Mouse (Mus musculus) forelimb bud, embryonic 11.5 days (tissue): ENCODE data around the gene Angel2.

Experiments used
- DNase-seq: peaks from one replicate; pipeline ENCODE4 v3.0.0-alpha.2; 2012; ENCODE audit warnings: low read depth, low spot score

The Angel2 gene

DNA sequence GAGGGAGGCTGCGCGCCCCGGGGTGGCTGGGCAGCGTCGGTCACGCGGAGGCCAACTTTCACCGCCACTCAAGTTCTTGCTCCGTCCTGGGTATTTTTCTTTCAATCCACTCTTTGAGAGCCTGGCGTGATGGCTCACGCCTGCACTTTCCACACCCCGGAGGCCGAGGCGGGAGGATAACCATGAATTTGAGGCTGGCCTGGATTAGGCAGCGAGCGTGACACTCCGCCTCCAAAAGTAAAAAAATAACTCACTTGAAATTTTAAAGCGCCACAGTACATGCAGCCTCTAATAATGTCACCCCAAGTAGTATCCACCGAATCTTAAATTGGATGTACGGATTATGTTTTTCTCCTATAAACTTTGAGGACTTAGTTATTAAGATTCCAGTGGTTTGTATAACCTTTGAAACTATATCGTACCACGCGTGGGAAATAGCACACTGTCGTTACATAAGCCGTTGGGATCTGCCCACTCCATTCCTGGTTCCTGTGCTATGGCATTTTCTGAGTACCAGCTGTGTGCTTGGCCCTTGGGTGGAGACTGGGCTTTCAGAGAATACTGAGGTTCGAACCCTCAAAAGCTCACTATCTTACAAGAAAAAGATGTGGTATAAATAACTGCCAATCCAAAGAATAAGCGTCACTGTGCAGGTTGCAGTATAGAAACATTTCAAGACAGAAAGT is 4.2 kb downstream of the Angel2 start:
- peak; percentile 48 for DNase-seq

DNA sequence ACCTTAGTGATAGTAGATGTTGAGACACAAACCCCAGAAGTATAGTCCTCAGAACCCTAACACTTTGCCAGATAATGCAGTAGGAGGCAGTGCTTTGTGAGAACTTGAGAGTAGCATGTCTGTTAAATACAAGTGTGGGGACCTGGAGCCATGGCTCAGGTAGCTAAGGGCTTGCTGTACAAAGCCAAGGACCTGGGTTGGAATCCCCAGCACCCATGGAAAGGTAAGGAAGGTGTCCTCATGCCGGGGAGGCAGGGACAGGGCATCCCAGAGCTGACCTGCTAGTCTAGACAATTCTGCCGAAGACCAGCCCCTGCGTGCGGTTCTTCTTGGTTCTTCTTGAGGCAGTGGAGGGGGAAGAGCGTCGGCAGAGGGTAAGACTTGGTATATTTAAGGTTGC is 5.3 kb downstream of the Angel2 start:
- DNase-seq = no peak

DNA sequence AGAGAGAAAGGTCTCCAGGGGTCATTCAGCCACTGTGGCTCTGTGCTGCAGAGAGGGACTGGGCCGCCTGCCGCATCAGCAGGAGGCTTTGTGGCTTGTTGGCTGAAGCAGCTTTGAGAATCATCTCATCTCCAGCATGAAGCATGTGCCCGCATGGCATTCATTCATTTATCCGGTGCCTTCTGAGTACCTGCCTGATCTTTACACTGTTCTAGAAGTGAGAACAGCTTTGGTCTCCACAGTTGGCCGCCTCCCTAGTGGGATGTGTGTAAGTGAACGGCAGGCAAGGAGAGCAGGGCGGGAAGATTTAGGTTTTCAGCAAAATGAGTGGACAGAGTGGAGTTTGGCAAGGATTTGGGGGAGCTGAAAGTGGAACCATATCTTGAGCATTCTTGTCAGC is 14.9 kb downstream of the Angel2 start:
- DNase-seq = no peak

DNA sequence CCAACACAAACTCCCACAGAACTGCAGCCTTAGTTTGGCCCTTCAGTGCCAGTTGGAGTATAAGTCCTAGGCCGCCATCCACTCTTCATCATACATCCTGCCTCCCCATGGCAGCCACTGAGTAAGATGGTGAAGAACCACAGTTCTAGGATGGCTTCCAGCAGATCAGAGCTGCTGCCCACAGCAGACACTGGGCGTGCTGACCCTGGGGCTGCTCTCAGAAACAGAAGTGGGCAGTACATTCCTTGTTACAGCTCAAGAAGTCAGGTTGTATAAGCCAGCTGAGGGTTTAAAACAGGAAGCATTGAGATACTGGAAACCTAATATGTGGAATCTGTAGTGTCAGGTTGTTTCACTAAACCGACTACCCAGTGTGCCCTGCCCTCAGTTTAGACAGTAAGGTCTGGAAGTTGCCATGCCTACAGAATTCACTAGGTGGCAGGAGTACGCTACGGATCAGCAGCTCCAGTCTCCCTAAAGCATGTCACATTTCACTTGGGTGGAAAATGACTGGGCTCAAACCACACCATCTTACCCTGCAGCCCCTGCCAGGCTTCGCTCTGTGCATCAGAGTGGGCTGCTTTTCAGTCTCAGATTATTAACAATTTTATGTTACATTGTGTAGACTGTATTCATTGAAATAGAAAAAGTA is 19.3 kb downstream of the Angel2 start:
- peak; percentile 57 for DNase-seq

- no peak for DNase-seq
Observed at GRCm38 (mm10) chr1:190947986-190948385, 23.1 kb downstream of the Angel2 start.

GRCm38 (mm10) chr1:190948439-190948838 is 23.5 kb downstream of the Angel2 start:
- no peak for DNase-seq

DNA sequence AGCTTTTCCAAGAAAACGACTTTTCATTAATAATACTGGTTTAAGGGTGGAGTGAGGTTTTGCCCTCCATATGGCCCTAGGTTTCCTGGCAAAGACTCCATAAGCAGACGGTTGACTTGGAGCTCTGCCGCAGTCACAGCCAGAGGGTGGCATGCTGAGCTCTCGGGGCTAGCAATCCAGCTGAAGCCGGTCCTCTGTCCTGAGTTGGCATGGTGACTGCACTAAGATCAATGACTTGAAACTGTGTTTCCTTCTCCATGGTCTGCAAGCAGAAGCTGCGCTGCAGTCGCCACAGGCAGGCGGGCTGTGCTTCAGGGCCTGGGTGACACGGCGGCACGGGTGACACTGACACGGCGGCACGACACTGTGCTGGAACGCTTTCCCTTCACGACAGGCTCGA is 23.9 kb downstream of the Angel2 start:
- no peak for DNase-seq

- no peak for DNase-seq
Observed at GRCm38 (mm10) chr1:190951014-190951413, 26.1 kb downstream of the Angel2 start.

DNA sequence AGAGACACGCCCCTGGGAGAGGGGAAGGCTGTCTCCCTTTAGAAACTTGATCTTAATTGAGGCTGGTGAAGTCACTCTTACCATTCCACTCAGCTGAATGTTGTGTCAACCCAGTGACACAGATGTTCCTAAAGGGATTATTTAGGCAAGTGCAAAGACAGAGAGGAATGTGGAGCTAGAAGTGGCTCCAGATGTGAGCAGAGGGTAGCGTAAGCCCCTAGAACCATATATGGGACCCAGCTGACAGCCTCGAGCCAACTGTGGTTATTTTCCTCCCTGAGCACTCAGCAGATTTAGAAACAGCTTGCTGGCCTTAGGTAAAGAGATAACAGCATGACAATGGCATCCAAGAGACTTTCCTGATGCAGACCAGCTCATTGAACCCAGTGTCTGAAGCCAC is 28.1 kb downstream of the Angel2 start:
- no peak for DNase-seq

DNA sequence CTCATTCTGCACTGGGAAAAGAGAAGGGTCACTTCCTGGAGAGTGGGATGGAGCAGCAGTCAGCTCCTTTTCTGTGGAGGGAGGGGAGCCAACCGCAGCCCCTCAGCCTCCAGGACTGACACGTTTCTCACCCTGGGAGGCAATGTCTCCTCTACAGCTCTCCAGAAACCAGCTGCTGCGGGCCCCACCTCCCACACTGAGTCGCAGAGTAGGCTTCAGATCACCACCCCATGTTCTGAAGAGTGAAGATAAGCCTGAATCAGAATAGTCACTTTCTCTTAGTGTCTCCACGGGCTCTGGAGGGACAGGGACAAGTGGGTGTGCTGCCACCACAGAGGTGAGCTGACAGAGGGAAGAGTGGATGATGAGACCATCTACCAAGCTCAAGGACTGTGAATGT is 33.9 kb downstream of the Angel2 start:
- no peak for DNase-seq

- no peak for DNase-seq
Observed at GRCm38 (mm10) chr1:190962760-190963159, 37.8 kb downstream of the Angel2 start.

DNA sequence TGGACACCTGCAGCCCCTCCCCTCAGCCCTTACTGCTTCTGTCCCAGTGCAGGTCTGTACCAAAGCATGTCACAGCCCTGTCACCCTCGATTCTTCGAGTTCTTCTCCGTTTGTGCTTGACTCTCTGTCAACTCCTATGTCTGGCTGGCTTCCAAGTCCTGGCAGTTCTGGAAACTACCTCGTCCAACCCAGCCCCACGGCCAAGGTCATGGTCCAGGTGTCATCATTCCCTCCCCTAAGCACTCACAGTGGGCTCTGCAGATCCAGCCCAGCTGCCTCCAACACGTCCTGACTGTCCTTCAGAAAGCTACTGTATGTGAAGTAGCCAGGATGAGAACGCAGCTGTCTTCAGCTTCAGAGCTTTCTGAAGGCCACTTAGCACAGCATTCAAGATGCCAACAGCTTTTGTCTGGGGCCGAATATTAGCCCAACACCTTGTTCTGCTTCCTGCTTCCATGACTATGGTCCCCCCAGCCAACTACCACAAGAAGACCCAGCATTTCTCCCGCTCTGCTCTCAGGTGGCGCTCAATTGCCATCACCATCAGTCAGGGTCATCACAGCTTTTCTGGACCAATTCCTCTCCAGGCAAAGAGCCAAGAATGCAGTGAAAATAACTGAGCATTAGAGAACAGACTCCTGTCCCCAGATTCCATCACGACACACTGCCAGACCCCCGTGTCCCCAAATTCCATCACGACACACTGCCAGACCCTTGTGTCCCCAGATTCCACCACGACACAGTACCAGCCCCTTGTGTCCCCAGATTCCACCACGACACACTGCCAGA is 40.3 kb downstream of the Angel2 start:
- no peak for DNase-seq

DNA sequence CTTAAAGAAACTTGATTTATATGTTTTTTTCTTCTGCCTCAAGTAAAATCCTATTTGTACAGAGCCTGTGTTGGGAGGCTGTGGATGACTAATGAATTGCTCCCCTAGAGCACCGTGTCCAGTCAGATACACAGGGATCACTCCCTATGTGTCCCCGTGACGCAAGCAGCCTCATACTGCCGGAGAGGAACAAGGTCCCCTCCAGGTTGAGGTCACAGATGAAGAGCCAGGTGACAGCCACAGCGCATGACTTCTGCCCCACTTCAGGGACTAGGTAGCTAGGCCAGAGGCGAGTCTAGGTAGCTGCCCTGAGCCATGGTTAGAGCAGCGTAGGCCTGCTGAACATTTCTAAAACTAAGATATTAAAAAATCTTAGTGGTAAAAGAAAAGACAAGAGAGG is 43.1 kb downstream of the Angel2 start:
- no peak for DNase-seq

DNA sequence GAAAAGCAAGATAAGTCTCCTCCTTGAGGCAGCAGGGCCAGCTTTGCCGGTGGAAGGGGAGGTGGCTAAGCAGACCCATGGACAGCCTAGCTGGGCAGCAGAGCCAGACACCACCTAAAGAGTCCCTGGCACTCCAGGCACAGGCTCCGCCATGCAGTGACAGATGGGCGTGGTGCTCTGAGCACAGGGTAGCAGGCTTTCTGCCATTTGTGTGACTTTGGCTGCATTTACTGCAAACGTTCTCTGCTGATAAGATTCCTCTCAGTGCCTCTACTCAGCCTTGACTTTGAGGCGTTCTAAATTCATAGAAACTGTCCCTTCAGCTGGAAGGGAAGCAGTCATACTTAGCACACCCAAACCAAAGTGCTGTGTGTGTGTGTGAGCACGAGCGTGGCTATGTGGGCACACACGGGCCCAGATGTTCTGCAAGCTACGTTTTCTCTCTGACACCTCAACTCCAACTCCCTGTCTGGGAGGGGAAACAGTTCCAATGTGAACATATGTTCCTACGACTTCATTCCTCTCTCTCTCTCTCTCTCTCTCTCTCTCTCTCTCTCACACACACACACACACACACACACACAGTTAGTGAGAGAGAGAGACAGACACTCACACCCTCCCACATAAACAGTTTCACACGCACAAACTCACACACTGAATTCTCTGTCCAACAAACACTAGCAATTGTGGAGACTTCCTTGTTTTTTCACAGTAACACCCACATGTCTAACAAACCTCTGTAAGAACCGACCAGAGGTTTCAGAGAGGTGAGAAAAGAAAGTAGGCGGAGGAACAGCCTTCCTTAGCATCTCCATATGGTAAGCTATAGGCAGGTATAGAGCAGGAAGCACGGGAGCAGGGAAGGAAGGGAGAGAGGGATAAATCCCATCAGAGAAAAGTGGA is 47.0 kb downstream of the Angel2 start:
- DNase-seq = no peak

GRCm38 (mm10) chr1:190972612-190973192 is 47.8 kb downstream of the Angel2 start:
- DNase-seq = no peak

GRCm38 (mm10) chr1:190974191-190974590 is 49.3 kb downstream of the Angel2 start:
- DNase-seq = no peak

- DNase-seq = no peak
Observed at GRCm38 (mm10) chr1:190974833-190975232, 49.9 kb downstream of the Angel2 start.

GRCm38 (mm10) chr1:190976887-190977573 is 52.1 kb downstream of the Angel2 start:
- DNase-seq = no peak

- DNase-seq = no peak
Observed at GRCm38 (mm10) chr1:190978001-190978400, 53.1 kb downstream of the Angel2 start.

DNA sequence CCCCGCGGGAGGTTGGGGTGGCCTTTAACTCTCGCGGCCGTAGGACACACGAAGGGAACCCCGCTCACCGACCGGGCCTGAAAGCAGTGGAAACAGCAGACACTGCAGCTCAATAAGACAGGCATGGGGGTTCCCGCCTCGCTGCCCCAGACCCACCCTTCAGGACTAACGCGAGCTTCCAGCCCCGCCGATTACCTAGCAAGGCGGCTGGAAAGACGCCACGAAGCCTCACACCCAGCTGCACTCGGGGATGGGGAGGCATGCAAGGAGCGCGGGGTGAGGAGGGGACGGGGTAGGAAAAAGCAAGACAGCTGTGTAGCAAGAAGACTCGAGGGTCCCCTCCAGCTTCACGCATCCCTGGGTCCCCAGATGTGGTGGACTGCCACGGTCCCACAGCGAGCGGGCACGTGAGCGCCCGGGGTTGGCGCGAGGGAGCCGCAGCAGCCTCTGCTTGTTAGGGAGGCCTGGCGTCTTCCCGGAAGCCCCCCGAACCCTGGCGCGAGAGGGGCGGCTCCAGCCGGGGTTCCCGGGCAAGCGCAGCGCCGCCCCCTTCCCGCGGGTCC is 53.7 kb downstream of the Angel2 start:
- DNase-seq = peak; percentile 32
